Mouse (Mus musculus) stomach, embryonic 14.5 days (tissue): ENCODE measurements around the gene Clybl. TPM values are rescaled to one million over a fixed set of nuclear protein-coding genes. Genes with fewer than 3 reads are reported as not detected.

Experiments
- ATAC-seq: fragments of 200-750 bp; cut with Nextera tagmentation; 2 replicates; pipeline ENCODE4 v1.8.0; 2017; ENCODE audit warnings: low read depth, moderate TSS enrichment; ENCODE audit not compliant: insufficient number of reproducible peaks, insufficient read depth, low FRiP score
- H3K27ac ChIP-seq: fragments of 300-500 bp; sonication (generic); 2 replicates; pipeline ENCODE4 v1.5.1; 2014; ENCODE audit warnings: mild to moderate bottlenecking, low read length, moderate library complexity, mixed read lengths
- H3K27me3 ChIP-seq: fragments of 300-500 bp; sonication (generic); 2 replicates; pipeline ENCODE4 v1.6.1; 2014; ENCODE audit warnings: low read length, control low read depth, mixed read lengths; ENCODE audit not compliant: control insufficient read depth, insufficient read depth
- H3K36me3 ChIP-seq: fragments of 300-500 bp; sonication (generic); 2 replicates; pipeline ENCODE4 v1.6.1; 2014; ENCODE audit warnings: mild to moderate bottlenecking, control low read depth, low read length, moderate library complexity, mixed read lengths; ENCODE audit not compliant: control insufficient read depth, insufficient read depth
- H3K4me1 ChIP-seq: fragments of 300-500 bp; sonication (generic); 2 replicates; pipeline ENCODE4 v1.6.1; 2014; ENCODE audit warnings: low read length, control low read depth, mixed read lengths; ENCODE audit not compliant: control insufficient read depth, insufficient read depth
- H3K4me2 ChIP-seq: fragments of 300-500 bp; sonication (generic); replicated peaks from 2 replicates; pipeline ENCODE4 v1.6.1; 2014; ENCODE audit warnings: low read depth, low read length, control low read depth
- H3K4me3 ChIP-seq: fragments of 300-500 bp; sonication (generic); 2 replicates; pipeline ENCODE4 v1.5.1; 2014; ENCODE audit warnings: low read depth, low read length, control low read depth
- H3K9ac ChIP-seq: fragments of 300-500 bp; sonication (generic); replicated peaks from 2 replicates; pipeline ENCODE4 v1.6.1; 2014; ENCODE audit warnings: low read depth, mild to moderate bottlenecking, control low read depth, low read length, moderate library complexity, mixed read lengths
- H3K9me3 ChIP-seq: fragments of 300-500 bp; sonication (generic); 2 replicates; pipeline ENCODE4 v1.6.1; 2016; ENCODE audit warnings: low read depth, low read length, control low read depth; ENCODE audit not compliant: control insufficient read depth
- WGBS: fragments of 180-500 bp; shearing (Covaris S2); extraction: QIAGEN DNeasy Blood & Tissue Kit; methylation state at CpG from one replicate; pipeline ENCODE4 v1.1.7; 2014; 5-methylcytosine and 5-hydroxymethylcytosine counted together
- polyA plus RNA-seq: library from polyadenylated mRNA; unstranded; fragments of >200 nt; fragmentation: Nextera tagmentation; extraction: Ambion mirVana; gene quantifications from 2 replicates; pipeline ENCODE4 v1.2.1, GENCODE M21; 2014

The Clybl gene
- polyA plus RNA-seq, 1 experiment from 2014 or later: 27.0 TPM

GRCm38 (mm10) chr14:122243874-122244273 is 62.4 kb downstream of the Clybl start:
- Histone ChIP-seq H3K27me3 (no peaks in the 10 kb centered on the region), H3K4me2 (no peak overlapping the region), H3K4me1 (no peaks in the 10 kb centered on the region), H3K36me3 (no peaks in the 10 kb centered on the region), H3K9me3 (no peaks in the 10 kb centered on the region), H3K4me3 (no peak overlapping the region), H3K9ac (no peak overlapping the region), H3K27ac (no peak overlapping the region)
- ATAC-seq: no peak
- 68% methylated on average over 1 of the region's 1 CpGs for WGBS

- Histone ChIP-seq H3K4me1 (no peaks in the 10 kb centered on the region), H3K4me2 (no peak overlapping the region), H3K27me3 (no peaks in the 10 kb centered on the region), H3K4me3 (no peak overlapping the region), H3K9me3 (no peaks in the 10 kb centered on the region), H3K36me3 (no peaks in the 10 kb centered on the region), H3K27ac (no peak overlapping the region), H3K9ac (no peak overlapping the region)
- 82% methylated on average over 18 of the region's 18 CpGs for WGBS
- ATAC-seq: no peak
These were observed 65.7 kb downstream of the Clybl start for GRCm38 (mm10) chr14:122246919-122247859.

- Histone ChIP-seq H3K4me3 (no peak overlapping the region), H3K9me3 (no peaks in the 10 kb centered on the region), H3K27ac (no peak overlapping the region), H3K36me3 (no peaks in the 10 kb centered on the region), H3K27me3 (no peaks in the 10 kb centered on the region), H3K4me2 (no peak overlapping the region), H3K4me1 (no peaks in the 10 kb centered on the region), H3K9ac (no peak overlapping the region)
- WGBS: 84% methylated on average over 3 of the region's 3 CpGs
- ATAC-seq: no peak
These were observed 67.6 kb downstream of the Clybl start for GRCm38 (mm10) chr14:122249123-122249522.

GRCm38 (mm10) chr14:122251346-122251745 is 69.8 kb downstream of the Clybl start:
- H3K9me3 ChIP-seq: no peaks in the 10 kb centered on the region
- H3K27me3 ChIP-seq: no peaks in the 10 kb centered on the region
- no peak overlapping the region for H3K4me2 ChIP-seq
- H3K4me3 ChIP-seq: no peak overlapping the region
- no peak for ATAC-seq
- H3K9ac ChIP-seq: no peak overlapping the region
- H3K4me1 ChIP-seq: no peaks in the 10 kb centered on the region
- no peak overlapping the region for H3K27ac ChIP-seq
- no peaks in the 10 kb centered on the region for H3K36me3 ChIP-seq

GRCm38 (mm10) chr14:122255562-122256260 is 74.2 kb downstream of the Clybl start:
- H3K27me3 ChIP-seq: 0 out of 2 replicates have a peak, but pooled peaks cover 6% of the 10 kb centered on the region
- no peaks in the 10 kb centered on the region for H3K4me1 ChIP-seq
- H3K9ac ChIP-seq: no peak overlapping the region
- ATAC-seq: no peak
- H3K27ac ChIP-seq: no peak overlapping the region
- H3K9me3 ChIP-seq: no peaks in the 10 kb centered on the region
- 8% methylated on average over 21 of the region's 21 CpGs for WGBS
- H3K36me3 ChIP-seq: no peaks in the 10 kb centered on the region
- no peak overlapping the region for H3K4me2 ChIP-seq
- no peak overlapping the region for H3K4me3 ChIP-seq

- Histone ChIP-seq H3K36me3 (no peaks in the 10 kb centered on the region), H3K4me3 (no peak overlapping the region), H3K27me3 (0 out of 2 replicates have a peak, but pooled peaks cover 6% of the 10 kb centered on the region), H3K4me2 (no peak overlapping the region), H3K27ac (no peak overlapping the region), H3K9me3 (no peaks in the 10 kb centered on the region), H3K9ac (no peak overlapping the region), H3K4me1 (no peaks in the 10 kb centered on the region)
- 15% methylated on average over 8 of the region's 8 CpGs for WGBS
- ATAC-seq: no peak
These were observed 74.7 kb downstream of the Clybl start for GRCm38 (mm10) chr14:122256261-122256634.

- 46% methylated on average over 5 of the region's 5 CpGs for WGBS
- Histone ChIP-seq H3K27me3 (0 out of 2 replicates have a peak, but pooled peaks cover 6% of the 10 kb centered on the region), H3K9ac (no peak overlapping the region), H3K27ac (no peak overlapping the region), H3K9me3 (no peaks in the 10 kb centered on the region), H3K4me3 (no peak overlapping the region), H3K4me1 (no peaks in the 10 kb centered on the region), H3K4me2 (no peak overlapping the region), H3K36me3 (no peaks in the 10 kb centered on the region)
- no peak for ATAC-seq
These were observed 76.8 kb downstream of the Clybl start for GRCm38 (mm10) chr14:122258297-122258696.

GRCm38 (mm10) chr14:122261250-122261649 is 79.7 kb downstream of the Clybl start:
- ATAC-seq: no peak
- H3K9me3 ChIP-seq: no peaks in the 10 kb centered on the region
- no peak overlapping the region for H3K27ac ChIP-seq
- H3K4me2 ChIP-seq: no peak overlapping the region
- H3K4me1 ChIP-seq: no peaks in the 10 kb centered on the region
- H3K36me3 ChIP-seq: no peaks in the 10 kb centered on the region
- 0 out of 2 replicates have a peak, but pooled peaks cover 6% of the 10 kb centered on the region for H3K27me3 ChIP-seq
- 78% methylated on average over 1 of the region's 1 CpGs for WGBS
- H3K4me3 ChIP-seq: no peak overlapping the region
- H3K9ac ChIP-seq: no peak overlapping the region
